Mouse (Mus musculus) mouse embryonic stem cell (cell line): ENCODE results near the gene Dad1.

Experiments used
- in situ Hi-C, 2 experiments: fragments of 300-500 bp; cut with MboI; formaldehyde crosslinking; loops; 1 replicate in 1 of 2; 3 replicates in 1 of 2; pipeline ENCODE4 v1.14.3; 2019 to 2020; ENCODE audit warnings: low sequenced_read_pairs in 2 of 2, low pct_unique_long_range_greater_than_20kb in 1 of 2, mixed read lengths in 1 of 2; ENCODE audit not compliant: unreplicated experiment in 1 of 2

Gene Dad1

GRCm38 (mm10) chr14:54230638-54231150, 23.2 kb downstream of the Dad1 start:
- in situ Hi-C loops, result loop anchor here in 1 of 2 experiments (25.0 kb wide), 1 partner anchor 407 kb away; the partner anchor contains the start of genes Cdh24 and Gm17606

- in situ Hi-C loops, result loop anchor here in 1 of 2 experiments (25.0 kb wide), 1 partner anchor 407 kb away; the partner anchor contains the start of genes Cdh24 and Gm17606
Measured at GRCm38 (mm10) chr14:54229849-54230248, 24.1 kb downstream of the Dad1 start.

GRCm38 (mm10) chr14:54228933-54229713, 24.8 kb downstream of the Dad1 start:
- in situ Hi-C loops, result loop anchor here in 1 of 2 experiments (25.0 kb wide), 1 partner anchor 408 kb away; the partner anchor contains the start of genes Cdh24 and Gm17606

- in situ Hi-C loops, result loop anchor here in 1 of 2 experiments (25.0 kb wide), 1 partner anchor 409 kb away; the partner anchor contains the start of genes Cdh24 and Gm17606
Measured at GRCm38 (mm10) chr14:54228501-54228900, 25.4 kb downstream of the Dad1 start.

- in situ Hi-C loops, result loop anchor here in 1 of 2 experiments (25.0 kb wide), 1 partner anchor 409 kb away; the partner anchor contains the start of genes Cdh24 and Gm17606
Measured at GRCm38 (mm10) chr14:54227911-54228451, 25.9 kb downstream of the Dad1 start.

- in situ Hi-C loops, result loop anchor here in 1 of 2 experiments (25.0 kb wide), 1 partner anchor 410 kb away; the partner anchor contains the start of genes Cdh24 and Gm17606
Measured at GRCm38 (mm10) chr14:54226911-54227811, 26.7 kb downstream of the Dad1 start.

- in situ Hi-C loops, result loop anchor here in 1 of 2 experiments (25.0 kb wide), 1 partner anchor 412 kb away; the partner anchor contains the start of genes Cdh24 and Gm17606
Measured at GRCm38 (mm10) chr14:54225725-54226124, 28.2 kb downstream of the Dad1 start.

- in situ Hi-C loops, result loop anchor here in 1 of 2 experiments (25.0 kb wide), 1 partner anchor 413 kb away; the partner anchor contains the start of genes Cdh24 and Gm17606
Measured at GRCm38 (mm10) chr14:54224484-54225467, 29.1 kb downstream of the Dad1 start.

- in situ Hi-C loops, result no loop called here
Measured at GRCm38 (mm10) chr14:54224064-54224417, 29.9 kb downstream of the Dad1 start.

GRCm38 (mm10) chr14:54223315-54224063, 30.4 kb downstream of the Dad1 start:
- in situ Hi-C loops, result no loop called here

GRCm38 (mm10) chr14:54222289-54222727, 31.6 kb downstream of the Dad1 start:
- in situ Hi-C loops, result no loop called here

- in situ Hi-C loops, result no loop called here
Measured at GRCm38 (mm10) chr14:54221641-54222040, 32.3 kb downstream of the Dad1 start.

- in situ Hi-C loops, result no loop called here
Measured at GRCm38 (mm10) chr14:54220726-54221494, 33.0 kb downstream of the Dad1 start.

- in situ Hi-C loops, result loop anchor here in 1 of 2 experiments (10.0 kb wide), 1 partner anchor 155 kb away; no protein-coding TSS in a partner anchor
Measured at GRCm38 (mm10) chr14:54219849-54220248, 34.1 kb downstream of the Dad1 start.

- in situ Hi-C loops, result loop anchor here in 1 of 2 experiments (10.0 kb wide), 1 partner anchor 154 kb away; no protein-coding TSS in a partner anchor
Measured at GRCm38 (mm10) chr14:54219256-54219655, 34.6 kb downstream of the Dad1 start.
